In genomic region chr5:151275986-151276385, GRCm38 (mm10) we compare ENCODE assay signal across 23 mouse cellular contexts. TPM values are rescaled to one million over a fixed set of nuclear protein-coding genes. Genes with fewer than 3 reads are reported as not detected.
DNase-seq lines count a peak whose midpoint lies in the region.
"Had no signal": no experiment of that assay in that cellular context is flagged by ENCODE, and none has a peak within 500 bp of the region (broad histone marks: within the 10 kb centered on the region; RNA-seq: fewer than 3 reads in every experiment).

No protein-coding gene starts in this region.

- peak; percentile 10 to 69 for DNase-seq in adrenal gland, adult (ENCODE audit: inconsistent age in 2 of 2, low spot score in 1 of 2)
- DNase-seq in adrenal gland, postnatal 14 days, result no peak
- peak; percentile 56 for DNase-seq in adrenal gland, adult 2 months
- DNase-seq in adrenal gland, adult 18-20 months (ENCODE audit: low spot score in 2 of 2), result no peak
- DNase-seq in adrenal gland, adult 8-10 months, result peak; percentile 8
- no peak for DNase-seq in adrenal gland, postnatal 25 days
- peak; percentile 10 for DNase-seq in adrenal gland, postnatal 10 days
- DNase-seq in adrenal gland, postnatal 4 days (ENCODE audit: low spot score in 2 of 2), result no peak
- DNase-seq: B cell, adult 2 months; cerebellum, adult 11 months; cerebellum, adult 11-12 months; cerebellum, adult 18-20 months; cerebellum, adult 2 months; cerebellum, adult 8-10 months; cerebellum, adult 9-10 months; cerebellum, adult 9-11 months; cerebellum, postnatal 10 days; cerebellum, postnatal 14 days; cerebellum, postnatal 25 days had no signal

RNA-seq across cellular contexts. Expression of gene Stard13, which starts 42.4 kb away (rescaled TPM):
- total RNA-seq in adrenal gland, postnatal 14 days (2021), result 23.9 and 27.8 TPM in 2 replicates
- total RNA-seq in adrenal gland, adult 2 months (2021), result 10 to 100 TPM; 11.3 to 20.4 TPM
- polyA plus RNA-seq in adrenal gland, adult 2 months (2012; rRNA removed), result 4.7 and 5.0 TPM in 2 replicates
- total RNA-seq in adrenal gland, adult 18-20 months (2021), result 10 to 100 TPM in 1 of 2 experiments, 1 to 10 TPM in 1; 8.9 to 14.4 TPM
- total RNA-seq in adrenal gland, adult 8-10 months (2022), result 10 to 100 TPM; 12.5 to 17.0 (median 14.7) TPM
- 17.9 and 22.6 TPM in 2 replicates for total RNA-seq in adrenal gland, postnatal 25 days (2021)
- total RNA-seq in adrenal gland, postnatal 10 days (2021), result 10 to 100 TPM; 22.6 to 30.1 TPM
- 10 to 100 TPM; 22.6 to 26.6 TPM for total RNA-seq in adrenal gland, postnatal 4 days (2021)
- total RNA-seq: MEL had no signal
- polyA plus RNA-seq: activated CD4-positive, CD25-positive, alpha-beta regulatory T cell, adult 4 months; CD4-positive, CD25-positive, alpha-beta regulatory T cell, adult 4 months; G1E had no signal

Comparison
In these comparisons a context has a peak if more than half of its experiments do, and no peak if none do; other contexts are left out.
1. DNase-seq: peak in adrenal gland, adult (2 of 2), adrenal gland, adult 2 months (single experiment), adrenal gland, adult 8-10 months (single experiment) and adrenal gland, postnatal 10 days (single experiment); none in adrenal gland, postnatal 14 days (single experiment), adrenal gland, adult 18-20 months (0 of 2), adrenal gland, postnatal 25 days (single experiment) and adrenal gland, postnatal 4 days (0 of 2).